Mouse (Mus musculus): ENCODE measurements at regions not wholly inside any gene's neighbourhood (a gene's known extent, or its start where the extent isn't known, plus 50 kb on each side); places are given as distances from the start of the nearest gene placed in this dataset.
A peak's percentile ranks its signal among the peaks of the same experiment; 100 is the strongest.

DNA sequence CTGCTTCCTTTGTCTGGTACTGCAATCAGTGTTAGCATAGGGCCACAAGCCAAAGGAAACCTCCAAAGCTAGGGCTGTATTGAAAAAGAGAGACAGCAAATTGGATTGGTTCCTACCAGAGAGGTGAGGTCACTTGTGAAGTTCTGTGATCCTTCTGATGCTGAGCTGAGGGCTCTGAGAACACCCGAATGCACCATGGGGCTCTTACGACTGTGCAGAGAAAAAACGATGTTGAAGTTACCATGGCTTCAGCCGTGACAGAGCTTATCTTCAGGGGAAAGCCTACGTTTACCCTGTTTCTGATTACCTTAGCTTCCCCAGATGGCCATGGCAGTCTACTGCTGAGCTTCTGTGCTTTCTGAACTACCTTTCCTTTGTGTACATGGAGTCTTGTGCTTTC lies 53.9 kb upstream of the Fmo9 start:
- Histone ChIP-seq H3K4me1 (ENCODE audit: control insufficient read depth, insufficient read depth, low read length) (no peaks in the 10 kb centered on the region), H3K4me3 (ENCODE audit: insufficient read depth, low read length) (no peak overlapping the region), H3K27ac (ENCODE audit: insufficient read depth, low read length) (no peak overlapping the region)
- no peak for TF ChIP-seq POLR2A (IDR thresholded peaks at IDR 0.05; ENCODE audit: extremely low read depth, insufficient read depth, low read length)
- no peak for TF ChIP-seq CTCF (IDR thresholded peaks at IDR 0.05; ENCODE audit: extremely low read depth, insufficient read depth, low read length)

DNA sequence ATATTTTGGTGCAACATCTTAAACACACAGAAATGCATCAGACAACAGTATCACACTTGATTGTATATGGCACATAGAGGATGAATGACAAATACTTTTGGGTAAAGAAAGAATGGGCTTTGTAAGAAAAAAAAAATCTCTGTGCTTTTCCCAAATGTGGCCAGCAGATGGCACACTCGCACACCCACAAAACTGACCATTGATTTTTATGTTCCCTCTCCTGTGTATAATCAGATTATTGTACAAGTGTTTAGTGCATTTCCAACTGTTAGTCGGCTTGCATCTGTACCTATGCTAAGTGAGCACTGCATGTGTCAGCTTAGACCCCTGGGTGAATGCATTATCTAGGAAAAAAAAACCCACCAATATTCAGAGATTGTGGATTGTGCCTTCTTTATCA lies 56.4 kb upstream of the Fmo9 start:
- Histone ChIP-seq H3K27ac (ENCODE audit: insufficient read depth, low read length) (no peak overlapping the region), H3K4me3 (ENCODE audit: insufficient read depth, low read length) (no peak overlapping the region), H3K4me1 (ENCODE audit: control insufficient read depth, insufficient read depth, low read length) (no peaks in the 10 kb centered on the region)
- TF ChIP-seq POLR2A (IDR thresholded peaks at IDR 0.05; ENCODE audit: extremely low read depth, insufficient read depth, low read length) (no peak), CTCF (IDR thresholded peaks at IDR 0.05; ENCODE audit: extremely low read depth, insufficient read depth, low read length) (peak; percentile 62)

DNA sequence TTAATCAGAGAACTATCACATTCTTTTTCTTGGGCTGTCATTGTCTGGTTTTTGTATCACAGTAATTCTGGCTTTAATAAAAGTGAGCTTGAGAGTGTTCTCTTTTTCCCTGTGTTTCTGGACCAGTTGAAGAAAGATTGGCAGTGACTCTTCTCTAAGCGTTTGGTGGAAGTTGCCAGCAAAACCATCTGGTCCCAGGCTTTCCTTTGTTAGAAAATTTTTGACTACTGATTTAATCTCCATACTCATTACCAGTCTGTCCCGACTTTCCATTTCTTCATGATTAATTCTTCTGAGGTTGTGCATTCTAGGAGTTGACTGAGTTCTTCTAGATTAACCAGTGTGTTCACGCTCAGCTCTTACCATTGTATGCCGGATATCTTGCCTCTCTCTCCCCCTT lies 68.6 kb upstream of the Fmo9 start:
- no peak overlapping the region for H3K4me3 ChIP-seq (ENCODE audit: insufficient read depth, low read length)
- TF ChIP-seq CTCF (IDR thresholded peaks at IDR 0.05; ENCODE audit: extremely low read depth, insufficient read depth, low read length) (no peak), POLR2A (IDR thresholded peaks at IDR 0.05; ENCODE audit: extremely low read depth, insufficient read depth, low read length) (no peak)
- no peaks in the 10 kb centered on the region for H3K4me1 ChIP-seq (ENCODE audit: control insufficient read depth, insufficient read depth, low read length)
- no peak overlapping the region for H3K27ac ChIP-seq (ENCODE audit: insufficient read depth, low read length)

GRCm38 (mm10) chr1:166750777-166751176 lies 69.1 kb upstream of the Fmo9 start:
- TF ChIP-seq CTCF (IDR thresholded peaks at IDR 0.05; ENCODE audit: extremely low read depth, insufficient read depth, low read length), result no peak
- Histone ChIP-seq H3K27ac (ENCODE audit: insufficient read depth, low read length) (no peak overlapping the region), H3K4me1 (ENCODE audit: control insufficient read depth, insufficient read depth, low read length) (no peaks in the 10 kb centered on the region), H3K4me3 (ENCODE audit: insufficient read depth, low read length) (no peak overlapping the region)

GRCm38 (mm10) chr1:166751436-166751835 lies 69.8 kb upstream of the Fmo9 start:
- Histone ChIP-seq H3K27ac (ENCODE audit: insufficient read depth, low read length) (no peak overlapping the region), H3K4me1 (ENCODE audit: control insufficient read depth, insufficient read depth, low read length) (no peaks in the 10 kb centered on the region), H3K4me3 (ENCODE audit: insufficient read depth, low read length) (no peak overlapping the region)
- no peak for TF ChIP-seq POLR2A (IDR thresholded peaks at IDR 0.05; ENCODE audit: extremely low read depth, insufficient read depth, low read length)
- no peak for TF ChIP-seq CTCF (IDR thresholded peaks at IDR 0.05; ENCODE audit: extremely low read depth, insufficient read depth, low read length)

- TF ChIP-seq POLR2A (IDR thresholded peaks at IDR 0.05; ENCODE audit: extremely low read depth, insufficient read depth, low read length) (no peak), CTCF (IDR thresholded peaks at IDR 0.05; ENCODE audit: extremely low read depth, insufficient read depth, low read length) (no peak)
- Histone ChIP-seq H3K4me3 (ENCODE audit: insufficient read depth, low read length) (no peak overlapping the region), H3K27ac (ENCODE audit: insufficient read depth, low read length) (no peak overlapping the region), H3K4me1 (ENCODE audit: control insufficient read depth, insufficient read depth, low read length) (no peaks in the 10 kb centered on the region)
Measured at GRCm38 (mm10) chr1:166752990-166753709, 71.5 kb upstream of the Fmo9 start.

GRCm38 (mm10) chr1:166758987-166759386 lies 77.3 kb upstream of the Fmo9 start:
- H3K4me1 ChIP-seq (ENCODE audit: control insufficient read depth, insufficient read depth, low read length), result no peaks in the 10 kb centered on the region
- H3K27ac ChIP-seq (ENCODE audit: insufficient read depth, low read length), result no peak overlapping the region
- H3K4me3 ChIP-seq (ENCODE audit: insufficient read depth, low read length), result no peak overlapping the region
- no peak for TF ChIP-seq POLR2A (IDR thresholded peaks at IDR 0.05; ENCODE audit: extremely low read depth, insufficient read depth, low read length)
- no peak for TF ChIP-seq CTCF (IDR thresholded peaks at IDR 0.05; ENCODE audit: extremely low read depth, insufficient read depth, low read length)

- H3K4me3 ChIP-seq (ENCODE audit: insufficient read depth, low read length), result no peak overlapping the region
- H3K4me1 ChIP-seq (ENCODE audit: control insufficient read depth, insufficient read depth, low read length), result no peaks in the 10 kb centered on the region
- TF ChIP-seq POLR2A (IDR thresholded peaks at IDR 0.05; ENCODE audit: extremely low read depth, insufficient read depth, low read length) (no peak), CTCF (IDR thresholded peaks at IDR 0.05; ENCODE audit: extremely low read depth, insufficient read depth, low read length) (no peak)
- no peak overlapping the region for H3K27ac ChIP-seq (ENCODE audit: insufficient read depth, low read length)
Measured at GRCm38 (mm10) chr1:166773114-166773513, 91.5 kb upstream of the Fmo9 start.

DNA sequence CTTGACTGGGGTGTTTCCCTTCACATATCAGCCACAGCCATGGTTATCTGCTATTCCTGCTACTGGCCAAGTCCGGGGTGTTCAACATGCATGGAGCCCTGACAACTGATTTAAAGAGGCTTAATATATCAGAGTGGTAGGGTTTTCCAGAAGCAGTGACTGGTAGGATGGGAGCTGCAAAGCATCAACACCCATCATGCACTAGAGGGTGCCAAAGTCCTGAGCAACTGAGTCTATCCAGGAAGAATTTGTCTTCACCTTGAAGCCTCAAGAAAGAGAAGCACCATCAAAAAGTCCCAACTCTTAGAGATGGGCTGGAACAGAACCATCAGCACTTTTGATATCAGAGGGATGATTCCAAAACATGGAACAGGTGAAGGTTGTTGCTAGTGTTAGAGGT lies 100.5 kb upstream of the Fmo9 start:
- no peak for TF ChIP-seq POLR2A (IDR thresholded peaks at IDR 0.05; ENCODE audit: extremely low read depth, insufficient read depth, low read length)
- peak; percentile 91 for TF ChIP-seq CTCF (IDR thresholded peaks at IDR 0.05; ENCODE audit: extremely low read depth, insufficient read depth, low read length)
- H3K4me3 ChIP-seq (ENCODE audit: insufficient read depth, low read length), result no peak overlapping the region
- H3K27ac ChIP-seq (ENCODE audit: insufficient read depth, low read length), result no peak overlapping the region
- H3K4me1 ChIP-seq (ENCODE audit: control insufficient read depth, insufficient read depth, low read length), result no peaks in the 10 kb centered on the region

GRCm38 (mm10) chr1:166787945-166788344 lies 106.3 kb upstream of the Fmo9 start:
- Histone ChIP-seq H3K27ac (ENCODE audit: insufficient read depth, low read length) (no peak overlapping the region), H3K4me3 (ENCODE audit: insufficient read depth, low read length) (no peak overlapping the region), H3K4me1 (ENCODE audit: control insufficient read depth, insufficient read depth, low read length) (no peaks in the 10 kb centered on the region)
- TF ChIP-seq POLR2A (IDR thresholded peaks at IDR 0.05; ENCODE audit: extremely low read depth, insufficient read depth, low read length) (no peak), CTCF (IDR thresholded peaks at IDR 0.05; ENCODE audit: extremely low read depth, insufficient read depth, low read length) (no peak)

Data from cortical plate, adult 2 months (tissue).